Mouse (Mus musculus): ENCODE results near the gene Eprs. TPM values are rescaled to one million over a fixed set of nuclear protein-coding genes. Genes with fewer than 3 reads are reported as not detected.

The Eprs gene
- polyA plus RNA-seq, 1 experiment from 2014 or later = 128 TPM

DNA sequence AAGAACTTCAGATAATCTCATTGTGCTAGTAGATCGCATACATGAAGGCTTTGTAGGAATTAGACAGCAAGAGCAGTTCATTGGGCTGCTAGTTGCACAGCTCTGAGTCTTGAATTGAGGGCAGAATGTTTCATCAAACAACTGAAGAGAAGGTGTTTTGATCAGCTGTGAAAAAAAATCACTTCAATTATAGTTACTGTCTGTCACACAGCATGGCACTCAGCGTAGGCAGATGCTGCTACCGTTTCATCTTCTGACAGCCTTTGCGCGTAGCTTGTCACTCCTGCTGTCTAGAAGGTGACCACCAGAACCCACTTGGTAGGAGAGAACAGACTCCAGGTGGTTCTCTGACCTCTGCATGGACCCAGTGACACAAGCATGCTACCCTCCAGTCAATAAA lies 67.6 kb downstream of the Eprs start:
- 97% methylated on average over 5 of the region's 5 CpGs for WGBS
- Histone ChIP-seq H3K4me2 (ENCODE audit: low read depth, low read length) (no peak overlapping the region), H3K36me3 (ENCODE audit: control insufficient read depth, insufficient read depth, low read length) (peaks cover 13% of the 10 kb centered on the region; the same call in 1 of the 2 replicates), H3K4me3 (replicated peaks; ENCODE audit: low read length) (no peak overlapping the region), H3K27me3 (ENCODE audit: control insufficient read depth, insufficient read depth, low read length) (no peaks in the 10 kb centered on the region), H3K9me3 (replicated peaks; ENCODE audit: control insufficient read depth, low read length) (no peaks in the 10 kb centered on the region), H3K4me1 (ENCODE audit: control insufficient read depth, insufficient read depth, low read length) (no peaks in the 10 kb centered on the region), H3K27ac (ENCODE audit: low read length) (no peak overlapping the region), H3K9ac (ENCODE audit: low read length) (no peak overlapping the region)
- no peak for ATAC-seq (ENCODE audit: insufficient read depth, low FRiP score)

DNA sequence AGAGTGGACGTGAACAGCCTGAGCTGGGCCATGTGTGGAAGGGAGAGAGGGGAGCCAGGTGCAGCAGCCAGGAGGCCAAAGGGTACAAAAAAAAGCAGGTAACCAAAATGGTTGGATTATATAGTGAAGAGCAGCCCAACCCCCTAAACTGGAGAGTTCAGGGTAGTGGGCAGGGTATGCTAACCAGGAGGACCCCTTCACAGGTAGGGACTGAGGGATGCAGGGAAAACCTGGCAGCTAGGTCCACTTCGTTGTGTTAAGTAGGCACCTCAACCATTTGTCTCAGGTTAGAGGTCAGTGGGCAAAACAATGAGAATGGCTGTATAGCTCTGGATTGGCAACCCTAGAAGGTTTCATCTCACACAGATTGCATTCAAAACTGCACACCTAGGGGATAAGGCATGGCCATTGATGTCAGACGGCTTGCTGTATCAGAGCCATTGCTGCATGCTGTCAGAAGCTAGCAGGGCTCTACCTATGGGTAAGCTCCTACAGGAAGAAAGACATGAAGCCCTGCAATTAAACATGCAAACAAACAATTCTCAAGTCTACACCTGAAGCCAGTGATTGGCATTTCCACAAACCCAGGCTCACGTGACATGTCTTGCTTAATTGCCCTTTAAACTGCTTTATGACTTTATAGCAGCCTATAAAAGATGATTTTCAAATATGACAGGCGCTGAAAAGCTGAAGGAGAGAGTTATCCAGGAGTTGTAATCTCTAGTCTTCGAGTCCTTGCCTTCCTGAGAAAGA lies 68.6 kb downstream of the Eprs start:
- Histone ChIP-seq H3K4me3 (replicated peaks; ENCODE audit: low read length) (no peak overlapping the region), H3K27ac (ENCODE audit: low read length) (no peak overlapping the region), H3K36me3 (ENCODE audit: control insufficient read depth, insufficient read depth, low read length) (peaks cover 10% of the 10 kb centered on the region; the same call in 1 of the 2 replicates), H3K4me2 (ENCODE audit: low read depth, low read length) (no peak overlapping the region), H3K9me3 (replicated peaks; ENCODE audit: control insufficient read depth, low read length) (no peaks in the 10 kb centered on the region), H3K9ac (ENCODE audit: low read length) (no peak overlapping the region), H3K4me1 (ENCODE audit: control insufficient read depth, insufficient read depth, low read length) (no peaks in the 10 kb centered on the region), H3K27me3 (ENCODE audit: control insufficient read depth, insufficient read depth, low read length) (no peaks in the 10 kb centered on the region)
- 81% methylated on average over 6 of the region's 6 CpGs for WGBS
- ATAC-seq (ENCODE audit: insufficient read depth, low FRiP score) = no peak

DNA sequence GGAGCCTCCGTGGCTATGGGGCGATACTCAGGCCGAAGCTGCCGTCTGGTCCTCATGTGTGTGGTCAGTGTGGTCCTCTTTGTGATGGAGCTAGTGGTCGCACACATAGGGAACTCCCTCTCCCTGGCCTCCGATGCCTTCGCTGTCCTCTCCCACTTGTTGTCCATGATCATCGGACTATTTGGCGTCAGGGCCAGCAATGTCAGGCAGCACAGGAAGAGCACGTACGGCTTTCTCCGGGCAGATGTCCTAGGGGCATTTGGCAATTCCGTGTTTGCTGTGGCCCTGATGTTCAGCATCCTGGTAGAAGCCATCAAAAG lies 69.1 kb downstream of the Eprs start:
- Histone ChIP-seq H3K9ac (ENCODE audit: low read length) (no peak overlapping the region), H3K4me1 (ENCODE audit: control insufficient read depth, insufficient read depth, low read length) (no peaks in the 10 kb centered on the region), H3K4me2 (ENCODE audit: low read depth, low read length) (no peak overlapping the region), H3K27me3 (ENCODE audit: control insufficient read depth, insufficient read depth, low read length) (no peaks in the 10 kb centered on the region), H3K27ac (ENCODE audit: low read length) (no peak overlapping the region), H3K4me3 (replicated peaks; ENCODE audit: low read length) (no peak overlapping the region), H3K9me3 (replicated peaks; ENCODE audit: control insufficient read depth, low read length) (no peaks in the 10 kb centered on the region), H3K36me3 (ENCODE audit: control insufficient read depth, insufficient read depth, low read length) (peaks cover 10% of the 10 kb centered on the region; the same call in 1 of the 2 replicates)
- ATAC-seq (ENCODE audit: insufficient read depth, low FRiP score) = no peak
- WGBS = 78% methylated on average over 13 of the region's 13 CpGs

DNA sequence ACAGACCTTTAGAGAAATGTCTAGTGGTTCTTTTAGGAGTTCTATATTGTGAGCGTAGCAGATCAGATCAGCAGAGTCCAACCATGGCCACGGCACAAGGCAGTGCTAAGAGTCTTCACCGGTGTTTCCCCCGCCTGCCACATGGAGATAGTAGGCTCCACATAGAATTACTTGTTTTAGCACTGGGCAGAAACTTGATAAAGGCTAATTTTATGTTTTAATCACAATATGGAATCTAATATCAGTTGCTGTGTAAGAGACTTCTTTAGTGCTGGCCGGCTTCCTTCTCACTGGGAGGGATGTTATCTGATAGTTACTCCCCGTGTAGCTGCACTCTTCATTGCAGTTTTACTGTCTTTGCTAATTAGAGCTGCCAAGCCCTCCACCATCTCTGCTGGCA lies 70.3 kb downstream of the Eprs start:
- peaks cover 3% of the 10 kb centered on the region; the same call in 1 of the 2 replicates for H3K36me3 ChIP-seq (ENCODE audit: control insufficient read depth, insufficient read depth, low read length)
- no peak overlapping the region for H3K4me3 ChIP-seq (replicated peaks; ENCODE audit: low read length)
- no peak overlapping the region for H3K4me2 ChIP-seq (ENCODE audit: low read depth, low read length)
- H3K27ac ChIP-seq (ENCODE audit: low read length) = no peak overlapping the region
- no peak for ATAC-seq (ENCODE audit: insufficient read depth, low FRiP score)
- WGBS = 76% methylated on average over 6 of the region's 6 CpGs
- H3K9ac ChIP-seq (ENCODE audit: low read length) = no peak overlapping the region
- H3K27me3 ChIP-seq (ENCODE audit: control insufficient read depth, insufficient read depth, low read length) = no peaks in the 10 kb centered on the region
- no peaks in the 10 kb centered on the region for H3K9me3 ChIP-seq (replicated peaks; ENCODE audit: control insufficient read depth, low read length)
- H3K4me1 ChIP-seq (ENCODE audit: control insufficient read depth, insufficient read depth, low read length) = no peaks in the 10 kb centered on the region

DNA sequence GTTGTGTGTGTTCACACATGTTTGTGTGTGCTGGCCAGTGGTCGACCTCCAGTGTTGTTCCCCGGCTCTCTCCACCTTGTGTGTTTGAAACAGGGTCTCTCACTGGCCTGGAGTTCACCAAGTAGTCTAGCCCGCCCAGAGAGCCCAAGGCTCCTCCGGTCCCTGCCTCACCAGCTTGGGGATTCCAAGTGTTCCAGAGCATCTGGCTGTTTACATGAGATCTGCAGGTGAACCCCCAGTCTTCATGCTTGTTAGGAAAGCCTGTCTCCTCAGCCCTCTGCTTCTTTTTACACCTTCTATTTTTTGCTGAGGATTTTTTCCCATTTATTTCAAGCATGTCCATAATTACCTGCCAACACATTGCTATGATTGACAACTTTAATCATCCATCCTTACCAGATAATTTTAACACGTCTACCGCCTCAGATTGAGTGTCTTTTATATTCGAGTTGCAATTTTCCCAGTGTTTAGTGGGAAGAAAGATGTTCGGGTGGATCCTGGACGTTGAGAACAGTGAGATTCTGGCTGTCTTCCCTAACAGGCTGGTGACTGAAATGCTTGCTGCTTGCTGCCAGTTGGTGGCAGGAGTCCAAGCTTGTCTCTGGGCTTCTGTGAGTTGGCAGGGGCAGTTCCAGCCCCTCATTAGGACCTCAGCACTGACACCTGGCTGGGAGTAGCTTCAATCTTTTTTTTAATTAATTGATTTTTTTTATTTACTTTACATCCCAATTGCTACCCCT lies 76.2 kb downstream of the Eprs start:
- 63% methylated on average over 9 of the region's 9 CpGs for WGBS
- Histone ChIP-seq H3K9me3 (replicated peaks; ENCODE audit: control insufficient read depth, low read length) (no peaks in the 10 kb centered on the region), H3K27ac (ENCODE audit: low read length) (no peak overlapping the region), H3K36me3 (ENCODE audit: control insufficient read depth, insufficient read depth, low read length) (no peaks in the 10 kb centered on the region), H3K4me1 (ENCODE audit: control insufficient read depth, insufficient read depth, low read length) (no peaks in the 10 kb centered on the region), H3K4me2 (ENCODE audit: low read depth, low read length) (no peak overlapping the region), H3K9ac (ENCODE audit: low read length) (no peak overlapping the region), H3K27me3 (ENCODE audit: control insufficient read depth, insufficient read depth, low read length) (no peaks in the 10 kb centered on the region), H3K4me3 (replicated peaks; ENCODE audit: low read length) (no peak overlapping the region)
- ATAC-seq (ENCODE audit: insufficient read depth, low FRiP score) = no peak

DNA sequence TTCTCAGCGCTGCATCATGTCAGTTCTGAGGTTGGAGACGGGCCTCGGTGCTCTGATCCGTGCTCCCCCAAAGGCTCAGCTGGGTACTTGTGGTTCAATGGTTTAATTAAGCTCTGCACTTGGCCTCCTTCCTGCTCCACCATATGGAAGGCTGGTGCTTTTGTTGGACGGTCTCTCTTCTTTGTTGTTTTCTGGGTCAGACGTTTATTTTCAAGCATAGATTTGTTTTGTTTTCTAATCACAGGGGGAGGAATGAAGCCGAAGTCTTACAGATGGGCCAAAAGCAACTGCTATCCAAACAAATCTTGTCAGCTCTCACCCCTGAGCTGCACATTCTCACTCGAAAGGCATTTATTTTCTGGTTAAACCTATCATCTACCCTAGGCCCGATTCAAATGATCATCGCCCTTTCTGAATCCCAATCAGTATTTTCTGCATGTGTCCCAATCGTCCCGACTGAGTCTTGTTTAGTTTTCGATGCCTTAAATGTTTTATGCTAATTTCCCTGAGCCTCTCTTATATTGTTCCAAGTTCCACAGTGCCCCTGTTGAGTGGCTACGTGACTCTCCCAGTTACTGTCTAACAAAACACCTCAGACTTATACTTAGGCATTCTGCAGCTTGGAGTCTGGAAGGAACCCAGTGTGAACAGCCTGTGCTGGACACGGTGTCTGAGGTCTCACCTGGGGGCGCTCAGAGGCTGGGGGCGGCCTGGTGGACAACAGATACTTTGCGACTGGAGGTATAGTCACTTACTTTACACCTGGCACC lies 79.0 kb downstream of the Eprs start:
- H3K4me3 ChIP-seq (replicated peaks; ENCODE audit: low read length) = no peak overlapping the region
- H3K27me3 ChIP-seq (ENCODE audit: control insufficient read depth, insufficient read depth, low read length) = no peaks in the 10 kb centered on the region
- H3K36me3 ChIP-seq (ENCODE audit: control insufficient read depth, insufficient read depth, low read length) = no peaks in the 10 kb centered on the region
- H3K27ac ChIP-seq (ENCODE audit: low read length) = no peak overlapping the region
- no peaks in the 10 kb centered on the region for H3K4me1 ChIP-seq (ENCODE audit: control insufficient read depth, insufficient read depth, low read length)
- no peak for ATAC-seq (ENCODE audit: insufficient read depth, low FRiP score)
- WGBS = 69% methylated on average over 18 of the region's 18 CpGs
- H3K4me2 ChIP-seq (ENCODE audit: low read depth, low read length) = no peak overlapping the region
- H3K9ac ChIP-seq (ENCODE audit: low read length) = no peak overlapping the region
- no peaks in the 10 kb centered on the region for H3K9me3 ChIP-seq (replicated peaks; ENCODE audit: control insufficient read depth, low read length)

DNA sequence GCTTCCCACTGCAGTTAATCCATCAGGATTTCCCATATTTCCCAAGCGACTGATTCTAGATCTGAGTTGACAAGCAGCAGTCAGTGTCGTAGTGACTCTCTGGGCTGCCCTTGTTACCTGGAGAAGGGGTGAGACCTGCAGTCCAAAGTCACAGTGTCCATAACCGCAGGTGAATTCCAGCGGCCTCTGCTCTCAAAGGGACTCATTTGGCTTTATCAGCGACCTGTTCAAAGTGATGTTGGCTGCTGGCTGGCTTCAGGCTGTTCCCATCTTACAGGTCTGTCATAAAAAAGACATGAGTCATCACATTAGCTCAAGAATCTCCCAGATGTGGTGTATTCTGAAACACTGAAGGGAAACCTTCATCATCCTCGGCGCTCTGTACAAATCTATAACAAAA lies 86.1 kb downstream of the Eprs start:
- H3K27ac ChIP-seq (ENCODE audit: low read length) = no peak overlapping the region
- 83% methylated on average over 7 of the region's 7 CpGs for WGBS
- no peak for ATAC-seq (ENCODE audit: insufficient read depth, low FRiP score)
- H3K9me3 ChIP-seq (replicated peaks; ENCODE audit: control insufficient read depth, low read length) = no peaks in the 10 kb centered on the region
- no peaks in the 10 kb centered on the region for H3K36me3 ChIP-seq (ENCODE audit: control insufficient read depth, insufficient read depth, low read length)
- no peak overlapping the region for H3K4me3 ChIP-seq (replicated peaks; ENCODE audit: low read length)
- no peak overlapping the region for H3K4me2 ChIP-seq (ENCODE audit: low read depth, low read length)
- H3K27me3 ChIP-seq (ENCODE audit: control insufficient read depth, insufficient read depth, low read length) = peaks cover 5% of the 10 kb centered on the region; the same call in 1 of the 2 replicates
- H3K4me1 ChIP-seq (ENCODE audit: control insufficient read depth, insufficient read depth, low read length) = no peaks in the 10 kb centered on the region
- H3K9ac ChIP-seq (ENCODE audit: low read length) = no peak overlapping the region

DNA sequence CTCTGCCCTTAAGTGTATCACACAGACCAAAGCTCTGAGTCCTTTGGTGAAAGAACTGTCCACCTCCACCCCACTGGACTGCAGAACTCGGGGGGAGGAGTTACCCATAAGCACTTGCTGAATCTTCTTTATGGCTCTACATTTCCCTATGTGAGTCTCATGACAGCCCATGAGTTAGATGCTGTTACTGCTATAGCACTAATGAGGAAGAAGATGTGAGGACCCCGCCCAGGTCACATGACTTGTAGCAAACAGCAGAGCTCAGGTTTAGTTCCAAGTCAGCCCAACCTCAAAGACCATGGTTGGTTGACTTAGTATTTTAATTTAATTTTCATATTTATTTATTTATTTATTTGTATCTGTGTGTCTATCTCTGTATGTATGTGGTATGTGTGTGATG lies 86.9 kb downstream of the Eprs start:
- H3K4me2 ChIP-seq (ENCODE audit: low read depth, low read length) = no peak overlapping the region
- H3K9ac ChIP-seq (ENCODE audit: low read length) = no peak overlapping the region
- H3K9me3 ChIP-seq (replicated peaks; ENCODE audit: control insufficient read depth, low read length) = no peaks in the 10 kb centered on the region
- H3K36me3 ChIP-seq (ENCODE audit: control insufficient read depth, insufficient read depth, low read length) = no peaks in the 10 kb centered on the region
- no peak overlapping the region for H3K27ac ChIP-seq (ENCODE audit: low read length)
- ATAC-seq (ENCODE audit: insufficient read depth, low FRiP score) = no peak
- H3K4me3 ChIP-seq (replicated peaks; ENCODE audit: low read length) = no peak overlapping the region
- peaks cover 13% of the 10 kb centered on the region for H3K27me3 ChIP-seq (ENCODE audit: control insufficient read depth, insufficient read depth, low read length)
- H3K4me1 ChIP-seq (ENCODE audit: control insufficient read depth, insufficient read depth, low read length) = peaks cover 1% of the 10 kb centered on the region; the same call in 1 of the 2 replicates
- 72% methylated on average over 2 of the region's 2 CpGs for WGBS

DNA sequence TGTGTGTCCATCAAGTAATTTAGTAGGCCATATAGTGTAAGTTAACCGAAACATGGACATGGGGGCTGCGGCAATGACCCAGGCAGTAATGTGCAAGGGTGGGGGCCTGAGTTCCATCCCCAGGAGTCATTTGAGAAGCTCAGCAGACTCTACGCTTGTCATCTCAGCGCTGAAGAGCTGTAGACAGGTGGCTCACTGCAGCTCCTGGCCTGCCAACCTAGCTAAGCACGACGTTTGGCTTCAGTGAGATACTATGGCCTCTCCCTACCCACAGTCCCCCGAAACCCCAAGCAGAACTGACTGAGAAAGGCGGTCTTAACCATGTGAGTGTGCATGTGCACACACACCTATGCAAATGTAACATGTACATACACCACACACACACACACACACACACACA lies 88.2 kb downstream of the Eprs start:
- ATAC-seq (ENCODE audit: insufficient read depth, low FRiP score) = no peak
- Histone ChIP-seq H3K4me1 (ENCODE audit: control insufficient read depth, insufficient read depth, low read length) (peaks cover 9% of the 10 kb centered on the region; the same call in 1 of the 2 replicates), H3K27ac (ENCODE audit: low read length) (no peak overlapping the region), H3K4me3 (replicated peaks; ENCODE audit: low read length) (no peak overlapping the region), H3K27me3 (ENCODE audit: control insufficient read depth, insufficient read depth, low read length) (peaks cover 26% of the 10 kb centered on the region), H3K36me3 (ENCODE audit: control insufficient read depth, insufficient read depth, low read length) (no peaks in the 10 kb centered on the region), H3K9me3 (replicated peaks; ENCODE audit: control insufficient read depth, low read length) (no peaks in the 10 kb centered on the region), H3K9ac (ENCODE audit: low read length) (no peak overlapping the region), H3K4me2 (ENCODE audit: low read depth, low read length) (no peak overlapping the region)
- 85% methylated on average over 8 of the region's 8 CpGs for WGBS
